Mouse (Mus musculus) intestine, postnatal 0 days (tissue): ENCODE results near the gene Nr2e3. TPM values are rescaled to one million over a fixed set of nuclear protein-coding genes. Genes with fewer than 3 reads are reported as not detected.

Experiments
- ATAC-seq: fragments of 200-750 bp; cut with Nextera tagmentation; 2 replicates; pipeline ENCODE4 v1.8.0; 2017; ENCODE audit warnings: mild to moderate bottlenecking, moderate TSS enrichment, moderate library complexity
- H3K27ac ChIP-seq: fragments of 300-500 bp; sonication (generic); 2 replicates; pipeline ENCODE4 v1.5.1; 2014; ENCODE audit warnings: mild to moderate bottlenecking, low read depth, low read length, moderate library complexity
- H3K27me3 ChIP-seq: fragments of 300-500 bp; sonication (generic); replicated peaks from 2 replicates; pipeline ENCODE4 v1.6.1; 2014; ENCODE audit warnings: low read length, mixed read lengths; ENCODE audit not compliant: control insufficient read depth, insufficient read depth
- H3K36me3 ChIP-seq: fragments of 300-500 bp; sonication (generic); 2 replicates; pipeline ENCODE4 v1.6.1; 2014; ENCODE audit warnings: mild to moderate bottlenecking, moderate library complexity; ENCODE audit not compliant: control insufficient read depth, insufficient read depth
- H3K4me1 ChIP-seq: fragments of 300-500 bp; sonication (generic); replicated peaks from 2 replicates; pipeline ENCODE4 v1.6.1; 2014; ENCODE audit warnings: antibody characterized with exemption, low read length, mixed read lengths; ENCODE audit not compliant: control insufficient read depth, insufficient read depth
- H3K4me2 ChIP-seq: fragments of 300-500 bp; sonication (generic); replicated peaks from 2 replicates; pipeline ENCODE4 v1.6.1; 2014; ENCODE audit warnings: low read depth, mild to moderate bottlenecking, moderate library complexity
- H3K4me3 ChIP-seq: fragments of 300-500 bp; sonication (generic); 2 replicates; pipeline ENCODE4 v1.5.1; 2014; ENCODE audit warnings: low read depth, low read length
- H3K9ac ChIP-seq: fragments of 300-500 bp; sonication (generic); 2 replicates; pipeline ENCODE4 v1.6.1; 2014; ENCODE audit warnings: mild to moderate bottlenecking, low read depth, low read length
- H3K9me3 ChIP-seq: fragments of 300-500 bp; sonication (generic); 2 replicates; pipeline ENCODE4 v1.6.1; 2016; ENCODE audit warnings: mixed run types; ENCODE audit not compliant: control insufficient read depth
- CTCF ChIP-seq: sonication (generic); IDR thresholded peaks from 2 replicates; pipeline ENCODE4 v1.5.1; 2016; ENCODE audit warnings: low read depth, mild to moderate bottlenecking, control low read depth, antibody characterized with exemption, moderate library complexity
- WGBS: fragments of 180-500 bp; shearing (Covaris S2); extraction: QIAGEN DNeasy Blood & Tissue Kit; methylation state at CpG from one replicate; pipeline ENCODE4 v1.1.7; 2014; 5-methylcytosine and 5-hydroxymethylcytosine counted together
- polyA plus RNA-seq: library from polyadenylated mRNA; unstranded; fragments of >200 nt; fragmentation: Nextera tagmentation; extraction: Ambion mirVana; gene quantifications from 2 replicates; pipeline ENCODE4 v1.2.1, GENCODE M21; 2015

Nr2e3 gene
- polyA plus RNA-seq, 1 experiment from 2014 or later: 48.5 TPM

- H3K9ac ChIP-seq: no peak overlapping the region
- no peak for ATAC-seq
Observed at GRCm38 (mm10) chr9:59914761-59915160, 45.7 kb downstream of the Nr2e3 start.

GRCm38 (mm10) chr9:59903382-59903781 lies 57.1 kb downstream of the Nr2e3 start:
- H3K4me2 ChIP-seq: no peak overlapping the region
- H3K36me3 ChIP-seq: peaks cover 20% of the 10 kb centered on the region
- H3K27me3 ChIP-seq: no peaks in the 10 kb centered on the region
- no peaks in the 10 kb centered on the region for H3K9me3 ChIP-seq
- H3K4me1 ChIP-seq: no peaks in the 10 kb centered on the region
- no peak overlapping the region for H3K27ac ChIP-seq
- ATAC-seq: no peak
- TF ChIP-seq CTCF: no peak
- H3K4me3 ChIP-seq: no peak overlapping the region
- WGBS: 78% methylated on average over 1 of the region's 1 CpGs
- H3K9ac ChIP-seq: no peak overlapping the region

More at GRCm38 (mm10) chr9:59914761-59915160, 45.7 kb downstream of the Nr2e3 start:
- H3K9me3 ChIP-seq: no peaks in the 10 kb centered on the region
- no peak overlapping the region for H3K4me2 ChIP-seq
- no peak for TF ChIP-seq CTCF
- no peak overlapping the region for H3K27ac ChIP-seq
- 94% methylated on average over 1 of the region's 1 CpGs for WGBS
- no peak overlapping the region for H3K4me3 ChIP-seq
- H3K36me3 ChIP-seq: peaks cover 15% of the 10 kb centered on the region
- no peaks in the 10 kb centered on the region for H3K4me1 ChIP-seq
- no peaks in the 10 kb centered on the region for H3K27me3 ChIP-seq

Other genes with a start within 250 kb of the Nr2e3 start
- 3.8 and 4.1 TPM in 2 replicates for gene Senp8, start 209.9 kb downstream of the Nr2e3 start, polyA plus RNA-seq
- gene Myo9a, start 209.8 kb downstream of the Nr2e3 start, polyA plus RNA-seq: 12.2 and 14.4 TPM in 2 replicates